Mouse (Mus musculus): ENCODE results near the gene 3110009E18Rik.

GRCm38 (mm10) chr1:120158474-120159127, 37.6 kb downstream of the 3110009E18Rik start:
- TF ChIP-seq POLR2A (IDR thresholded peaks at IDR 0.05; ENCODE audit: borderline replicate concordance, low read depth, low read length) (no peak), CTCF (IDR thresholded peaks at IDR 0.05; ENCODE audit: low read depth, low read length) (no peak)

Data from bone marrow macrophage, adult 2 months (primary cell).